Mouse (Mus musculus) adrenal gland, adult 2 months (tissue): ENCODE data around the gene Btbd9. TPM values are rescaled to one million over a fixed set of nuclear protein-coding genes. Genes with fewer than 3 reads are reported as not detected.
A peak's percentile ranks its signal among the peaks of the same experiment; 100 is the strongest.

Experiments
- DNase-seq: peaks from one replicate; pipeline ENCODE4 v3.0.0; 2021
- polyA plus RNA-seq: library from polyadenylated mRNA; depleted of rRNA; stranded (reverse); fragments of >200 nt; gene quantifications from 2 replicates; pipeline ENCODE4 v1.2.3, GENCODE M21; 2012
- total RNA-seq, 2 experiments: library from RNA; stranded (reverse); gene quantifications; 2 replicates each; pipeline ENCODE4 v1.2.3; 2021

Btbd9 gene
- total and polyA plus RNA-seq, 3 experiments, result 16.5 to 48.5 (median 32.7) TPM

GRCm38 (mm10) chr17:30481766-30482165 is 94.5 kb downstream of the Btbd9 start:
- DNase-seq, result no peak

DNA sequence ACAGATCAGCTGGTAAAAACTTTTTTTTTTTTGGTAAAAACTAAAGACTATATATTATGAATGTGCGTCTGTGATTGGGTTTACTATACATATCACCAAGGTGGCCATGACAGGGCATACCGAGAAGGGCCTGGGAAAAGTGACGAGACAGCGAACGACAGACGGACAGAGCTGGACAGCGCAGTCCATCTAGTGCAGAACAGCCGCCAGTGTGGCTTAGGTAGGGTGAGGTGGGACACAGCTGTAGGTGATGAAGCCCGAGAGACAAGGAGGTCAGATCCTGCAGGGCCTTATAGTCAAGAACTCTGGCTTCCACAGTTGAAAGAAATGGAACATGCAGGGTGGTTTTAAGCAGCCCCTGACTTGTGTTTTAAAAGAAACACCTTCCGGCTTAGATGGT is 94.9 kb downstream of the Btbd9 start:
- DNase-seq, result no peak

DNA sequence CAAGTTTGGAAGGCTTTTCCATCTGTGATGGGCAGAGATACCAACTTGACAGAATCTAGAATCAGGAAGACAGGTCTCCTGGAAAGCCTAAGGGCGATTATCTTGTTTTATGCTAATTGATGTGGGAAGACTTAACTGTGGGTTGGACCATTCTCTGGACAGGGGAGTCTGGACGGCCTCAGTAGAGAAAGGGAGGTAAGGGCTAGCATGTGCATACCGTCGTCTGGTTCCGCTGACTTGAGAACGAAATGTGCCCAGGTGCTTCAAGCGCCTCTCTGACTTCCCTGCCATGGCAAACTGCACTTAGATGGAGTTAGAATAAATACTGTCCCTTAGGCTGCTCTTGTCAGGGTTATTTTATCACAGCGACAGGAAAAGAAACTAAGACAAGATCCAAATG is 95.9 kb downstream of the Btbd9 start:
- no peak for DNase-seq

- DNase-seq, result no peak
Measured at GRCm38 (mm10) chr17:30478181-30478580, 98.1 kb downstream of the Btbd9 start.

- DNase-seq, result no peak
Measured at GRCm38 (mm10) chr17:30474561-30474960, 101.7 kb downstream of the Btbd9 start.

- no peak for DNase-seq
Measured at GRCm38 (mm10) chr17:30472776-30473175, 103.5 kb downstream of the Btbd9 start.

DNA sequence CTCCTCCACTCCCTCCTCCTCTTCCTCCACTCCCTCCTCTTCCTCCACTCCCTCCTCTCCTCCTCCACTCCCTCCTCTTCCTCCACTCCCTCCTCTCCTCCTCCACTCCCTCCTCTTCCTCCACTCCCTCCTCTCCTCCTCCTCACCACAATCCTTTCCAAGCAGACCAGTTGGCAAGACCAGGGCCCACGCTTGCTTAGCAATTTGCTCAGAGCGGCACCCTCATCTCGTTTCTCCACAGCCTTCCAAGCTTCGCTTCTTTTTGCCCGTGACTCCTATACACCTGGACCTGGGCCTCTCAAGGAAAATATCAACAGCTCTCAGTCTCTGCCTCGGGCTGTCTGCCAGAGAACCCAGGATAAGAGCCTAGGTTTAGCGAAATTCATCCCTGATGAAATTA is 104.8 kb downstream of the Btbd9 start:
- no peak for DNase-seq

- peak; percentile 42 for DNase-seq
Measured at GRCm38 (mm10) chr17:30470790-30471189, 105.5 kb downstream of the Btbd9 start.

DNA sequence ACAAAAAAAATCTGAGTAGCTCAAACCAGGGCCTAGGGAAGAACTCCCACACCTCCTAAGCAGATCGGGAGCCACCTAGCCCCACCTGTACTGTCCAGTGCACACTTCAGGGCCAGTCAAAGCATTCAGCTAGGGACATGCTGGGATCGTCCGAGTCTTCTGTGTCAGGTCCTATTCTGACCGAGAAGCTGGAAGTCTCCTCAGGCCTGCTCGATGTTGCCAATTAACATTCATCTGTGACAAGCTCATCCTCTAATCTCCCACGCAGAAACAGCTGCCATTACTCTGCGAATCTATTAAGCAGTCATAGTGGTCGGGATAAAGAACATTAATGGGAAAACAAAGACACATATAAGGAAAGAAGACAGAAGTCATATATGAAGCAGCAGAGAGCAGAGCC is 106.0 kb downstream of the Btbd9 start:
- DNase-seq, result no peak

GRCm38 (mm10) chr17:30469511-30470076 is 106.7 kb downstream of the Btbd9 start:
- no peak for DNase-seq

DNA sequence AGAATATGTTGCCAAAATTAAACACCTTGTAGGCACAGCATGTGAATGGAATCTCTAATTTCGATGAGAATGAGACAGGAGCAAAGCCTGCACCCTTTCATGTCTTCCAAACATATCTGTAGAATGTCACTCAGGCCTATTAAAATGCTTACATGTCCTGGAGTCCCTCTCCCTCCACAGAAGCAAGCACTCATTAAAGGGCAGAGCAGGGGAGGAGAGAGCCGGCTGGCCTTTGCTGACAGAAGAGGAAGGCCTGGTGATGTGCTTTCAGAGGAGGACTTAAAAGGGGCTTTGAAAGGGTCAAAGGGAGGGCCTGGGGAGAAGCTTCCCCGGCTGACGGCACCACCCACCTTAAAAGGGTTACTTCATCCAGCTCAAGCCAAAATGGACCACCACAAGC is 107.9 kb downstream of the Btbd9 start:
- no peak for DNase-seq

GRCm38 (mm10) chr17:30467566-30468213 is 108.6 kb downstream of the Btbd9 start:
- DNase-seq, result no peak

DNA sequence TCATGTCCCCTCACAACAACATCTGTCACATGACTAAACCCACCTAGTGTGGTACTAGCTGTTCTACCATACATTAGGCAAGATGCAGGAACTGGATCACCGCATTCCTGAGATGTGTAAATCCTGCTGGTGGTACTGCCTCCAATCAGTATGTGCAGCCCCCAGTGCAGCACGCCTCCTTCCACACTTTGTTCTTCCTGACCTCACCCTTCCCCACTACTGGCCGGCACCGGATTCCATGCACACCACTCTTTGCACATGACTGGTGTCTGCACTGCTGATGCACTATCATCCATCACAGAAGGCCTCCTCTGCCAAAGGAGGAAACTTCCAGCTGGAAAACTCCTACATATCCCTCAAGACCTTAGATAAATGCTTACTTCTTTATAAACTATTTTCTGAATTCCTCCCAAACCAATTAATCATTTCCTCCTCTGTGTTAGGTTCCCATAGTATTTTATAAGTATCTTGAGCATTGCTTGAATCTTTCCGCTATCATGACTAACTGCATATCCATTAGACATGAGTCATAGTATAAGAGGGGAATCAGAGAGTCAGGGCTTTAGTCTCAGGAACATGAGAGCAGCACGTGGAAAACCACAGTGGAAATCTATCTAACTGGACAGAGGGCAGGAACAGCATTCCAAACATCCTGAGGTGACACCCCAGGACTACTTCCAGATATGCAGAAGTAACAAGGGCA is 111.1 kb downstream of the Btbd9 start:
- no peak for DNase-seq

DNA sequence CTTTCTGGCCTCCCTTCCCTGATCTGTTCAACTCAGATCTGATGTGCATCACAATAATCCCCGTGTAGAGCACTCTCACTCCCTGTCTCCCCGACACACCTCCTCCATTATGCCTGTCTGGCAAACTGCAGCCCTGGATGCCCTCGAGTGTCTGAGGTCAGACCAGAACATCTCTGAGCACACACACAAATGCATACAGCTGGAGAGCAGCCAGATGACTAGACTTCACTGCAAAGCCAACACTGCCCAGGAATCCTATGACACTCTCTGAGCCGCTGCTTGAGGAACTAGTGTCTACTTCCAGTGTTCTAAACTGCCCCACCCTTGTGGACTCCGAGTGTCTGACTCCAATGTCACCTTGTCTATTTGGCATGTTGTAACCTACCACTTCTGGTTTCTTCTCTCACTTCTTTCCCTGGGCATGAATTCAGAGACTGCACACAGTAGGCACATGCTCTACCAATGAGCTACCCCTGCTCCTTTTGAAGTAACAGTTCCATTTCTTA is 112.0 kb downstream of the Btbd9 start:
- DNase-seq, result no peak

GRCm38 (mm10) chr17:30460727-30461349 is 115.5 kb downstream of the Btbd9 start:
- DNase-seq, result no peak

DNA sequence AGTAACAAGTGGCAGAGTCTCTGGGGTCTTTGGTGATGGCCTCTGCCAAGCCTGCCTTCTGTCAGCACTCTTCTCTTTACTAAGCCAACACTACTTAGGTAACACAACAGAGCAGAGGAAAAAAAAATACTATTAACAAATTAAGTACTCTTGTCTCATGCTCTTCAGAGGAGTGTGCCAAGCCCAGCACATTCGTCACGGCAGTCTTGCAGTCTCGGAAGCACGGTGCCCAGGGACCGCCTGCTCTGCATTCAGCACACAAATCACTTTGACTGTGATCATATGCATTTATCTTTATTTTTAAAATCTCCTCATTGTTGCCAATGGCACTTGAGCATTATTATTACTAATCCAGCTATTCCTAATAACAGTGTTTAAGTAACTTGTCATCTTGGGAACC is 116.6 kb downstream of the Btbd9 start:
- DNase-seq, result no peak

DNA sequence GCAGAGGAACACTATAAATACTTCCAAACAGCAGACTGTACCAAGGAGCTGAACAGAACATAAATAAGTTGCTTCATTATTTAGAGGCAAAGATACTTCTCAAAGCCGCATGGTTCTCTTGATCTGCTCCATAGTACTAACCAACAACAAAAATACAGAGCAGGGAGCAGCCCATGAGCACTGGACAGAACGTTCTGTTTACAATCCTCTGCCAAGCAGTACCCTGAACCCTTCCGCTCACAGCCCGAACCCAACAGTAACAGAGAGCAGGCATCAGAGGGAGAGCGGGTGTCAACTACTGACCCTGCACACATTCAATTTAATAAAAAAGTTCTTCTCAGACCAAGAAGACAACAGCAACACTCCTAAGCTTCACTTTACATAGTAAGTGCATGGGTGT is 117.4 kb downstream of the Btbd9 start:
- DNase-seq, result no peak

GRCm38 (mm10) chr17:30458301-30458700 is 118.0 kb downstream of the Btbd9 start:
- no peak for DNase-seq

DNA sequence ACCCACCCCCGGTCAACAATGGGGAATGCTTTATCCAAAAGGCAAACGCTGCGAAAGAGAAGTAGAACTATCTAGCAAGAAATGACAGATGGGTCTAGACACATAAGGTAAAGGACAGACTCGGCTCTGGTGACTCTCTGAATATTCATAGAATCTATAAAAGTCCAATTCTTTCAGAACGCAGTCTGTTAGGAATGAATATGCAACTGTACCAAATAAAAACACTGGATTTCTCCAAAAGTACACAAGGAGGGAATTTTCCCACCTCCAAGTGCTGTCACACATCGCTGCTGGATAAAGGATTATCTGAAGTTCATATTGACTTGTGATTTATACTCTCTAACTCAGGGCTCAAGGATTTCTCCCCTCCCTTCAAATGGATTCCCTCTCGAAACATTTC is 118.8 kb downstream of the Btbd9 start:
- DNase-seq, result no peak

GRCm38 (mm10) chr17:30456293-30456692 is 120.0 kb downstream of the Btbd9 start:
- DNase-seq, result no peak

- peak; percentile 61 for DNase-seq
Measured at GRCm38 (mm10) chr17:30454862-30455243, 121.4 kb downstream of the Btbd9 start.

DNA sequence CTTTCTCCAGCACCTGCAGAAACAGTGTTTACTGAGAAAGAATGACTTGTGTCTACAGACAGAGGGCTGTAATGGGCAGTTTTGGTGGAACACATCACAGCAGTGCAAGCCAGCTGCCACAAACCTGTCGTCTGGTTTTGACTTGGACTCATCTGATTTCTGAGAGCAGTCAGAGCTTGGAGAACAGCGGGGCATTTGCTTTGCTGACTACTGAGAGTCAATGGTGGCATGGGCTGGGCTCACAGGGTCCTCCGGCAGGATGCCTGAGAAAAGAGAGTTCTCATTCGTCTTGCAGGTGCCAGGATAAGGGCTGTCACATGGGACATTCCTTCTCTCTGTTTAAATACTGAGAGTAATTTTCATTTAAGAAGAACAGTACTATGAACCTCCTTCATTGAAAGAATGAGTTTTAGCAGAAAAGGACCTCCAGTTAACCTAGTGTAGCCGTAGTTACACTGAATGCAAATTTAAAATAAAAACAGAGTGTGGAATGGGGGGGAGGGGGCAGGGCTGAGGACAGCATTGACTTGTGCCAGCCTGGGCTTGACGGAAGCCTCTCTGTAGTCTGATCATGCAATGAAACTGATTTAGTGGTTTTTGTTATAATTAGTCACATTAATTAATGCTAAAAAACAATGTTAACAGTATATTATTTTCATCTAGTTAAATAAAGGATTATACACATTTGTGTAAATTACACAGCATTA is 122.0 kb downstream of the Btbd9 start:
- no peak for DNase-seq
